Comparison of ENCODE assay signal across 8 mouse cellular contexts in genomic region chr13:100776056-100776419, GRCm38 (mm10). TPM values are rescaled to one million over a fixed set of nuclear protein-coding genes. Genes with fewer than 3 reads are reported as not detected.
DNase-seq lines count a peak whose midpoint lies in the region; ATAC-seq and TF ChIP-seq lines count a peak whose summit lies in the region.

No protein-coding gene starts in this region.

- no peaks in the 10 kb centered on the region for H3K27me3 ChIP-seq in heart, embryonic 15.5 days
- no peaks in the 10 kb centered on the region for H3K27me3 ChIP-seq in MEL (ENCODE audit: control insufficient read depth in 1 of 2, insufficient read depth in 2 of 2, low read length in 2 of 2)
- H3K27me3 ChIP-seq in forebrain, embryonic 16.5 days (replicated peaks; ENCODE audit: control insufficient read depth, insufficient read depth, low read length) = no peaks in the 10 kb centered on the region
- no peaks in the 10 kb centered on the region for H3K27me3 ChIP-seq in liver, postnatal 0 days (ENCODE audit: insufficient read depth, low read length)

- peaks cover 10% of the 10 kb centered on the region for H3K79me2 ChIP-seq in MEL (ENCODE audit: control insufficient read depth, insufficient read depth, low read length, poor library complexity)

- no peak for TF ChIP-seq POLR2A in MEL (IDR thresholded peaks at IDR 0.05; ENCODE audit: control insufficient read depth in 1 of 2, insufficient read depth in 1 of 2, low read depth in 1 of 2, low read length in 2 of 2, poor library complexity in 1 of 2)

- 0 out of 2 replicates have a peak overlapping the region, but pooled peaks have one; percentile 3 for H3K27ac ChIP-seq in heart, embryonic 15.5 days
- peak overlapping the region; percentile 22 for H3K27ac ChIP-seq in MEL (ENCODE audit: control insufficient read depth, low read depth, low read length)
- no peak overlapping the region for H3K27ac ChIP-seq in forebrain, embryonic 16.5 days (ENCODE audit: low read length)
- H3K27ac ChIP-seq in liver, postnatal 0 days (ENCODE audit: low read depth) = peak overlapping the region; percentile 12; the same call in 1 of the 2 replicates

- no peak for TF ChIP-seq RAD21 in MEL (IDR thresholded peaks at IDR 0.05; ENCODE audit: low read depth, low read length)

- no peaks in the 10 kb centered on the region for H3K9me3 ChIP-seq in heart, embryonic 15.5 days (replicated peaks)
- H3K9me3 ChIP-seq in MEL (replicated peaks; ENCODE audit: insufficient read depth, low read length) = no peaks in the 10 kb centered on the region
- no peaks in the 10 kb centered on the region for H3K9me3 ChIP-seq in forebrain, embryonic 16.5 days (ENCODE audit: control insufficient read depth, low read length)
- no peaks in the 10 kb centered on the region for H3K9me3 ChIP-seq in liver, postnatal 0 days (ENCODE audit: low read length)

- DNase-seq in heart, adult 18-20 months = no peak
- DNase-seq in MEL (ENCODE audit: low read depth, low spot score) = no peak
- no peak for DNase-seq in liver, postnatal 0 days
- no peak for DNase-seq in ovary, adult 18-20 months (ENCODE audit: low spot score)
- DNase-seq in adipocyte (ENCODE audit: low spot score) = no peak
- no peak for DNase-seq in ovary, postnatal 14 days (ENCODE audit: low spot score)

- H3K9ac ChIP-seq in heart, embryonic 15.5 days = peak overlapping the region; percentile 65
- peak overlapping the region; percentile 54 for H3K9ac ChIP-seq in MEL (ENCODE audit: control insufficient read depth, low read depth, low read length, poor library complexity, severe bottlenecking)
- 0 out of 2 replicates have a peak overlapping the region, but pooled peaks have one; percentile 5 for H3K9ac ChIP-seq in forebrain, embryonic 16.5 days (replicated peaks; ENCODE audit: low read depth, low read length)
- H3K9ac ChIP-seq in liver, postnatal 0 days (replicated peaks) = peak overlapping the region; percentile 76; the same call in 1 of the 2 replicates

- 14% methylated on average over 8 of the region's 8 CpGs for WGBS in heart, embryonic 15.5 days
- 15% methylated on average over 8 of the region's 8 CpGs for WGBS in forebrain, embryonic 16.5 days
- 10% methylated on average over 8 of the region's 8 CpGs for WGBS in liver, postnatal 0 days (ENCODE audit: insufficient replicate concordance)

- peak overlapping the region; percentile 82 for H3K4me2 ChIP-seq in heart, embryonic 15.5 days
- H3K4me2 ChIP-seq in forebrain, embryonic 16.5 days (ENCODE audit: low read length) = peak overlapping the region; percentile 93
- H3K4me2 ChIP-seq in liver, postnatal 0 days (ENCODE audit: low read depth, low read length) = peak overlapping the region; percentile 77

- no peak for TF ChIP-seq EP300 in MEL (IDR thresholded peaks at IDR 0.05; ENCODE audit: low read depth in 1 of 2, low read length in 2 of 2)
- TF ChIP-seq EP300 in liver, postnatal 0 days (IDR thresholded peaks at IDR 0.05; ENCODE audit: low read depth) = no peak

- peaks cover 16% of the 10 kb centered on the region for H3K4me1 ChIP-seq in heart, embryonic 15.5 days (replicated peaks)
- peaks cover 15 to 36% of the 10 kb centered on the region in 2 experiments for H3K4me1 ChIP-seq in MEL (ENCODE audit: control insufficient read depth in 1 of 2, insufficient read depth in 2 of 2, low read length in 2 of 2)
- peaks cover 9% of the 10 kb centered on the region for H3K4me1 ChIP-seq in forebrain, embryonic 16.5 days (replicated peaks; ENCODE audit: control insufficient read depth, insufficient read depth, low read length)
- peaks cover 12% of the 10 kb centered on the region; the same call in 1 of the 2 replicates for H3K4me1 ChIP-seq in liver, postnatal 0 days (ENCODE audit: insufficient read depth)

- ATAC-seq in heart, embryonic 15.5 days (replicated peaks; ENCODE audit: insufficient number of reproducible peaks, insufficient read depth, low FRiP score, low read depth) = no peak
- ATAC-seq in forebrain, embryonic 16.5 days = peak; percentile 26
- ATAC-seq in liver, postnatal 0 days = peak; percentile 5; the same call in 1 of the 2 replicates

- no peak for TF ChIP-seq CTCF in MEL (IDR thresholded peaks at IDR 0.05 in 2 of 3, conservative IDR thresholded peaks at IDR 0.05 in 1 of 3; ENCODE audit: control insufficient read depth in 1 of 3, insufficient read depth in 1 of 3, low read depth in 2 of 3, low read length in 3 of 3, poor library complexity in 1 of 3, severe bottlenecking in 1 of 3)
- TF ChIP-seq CTCF in liver, postnatal 0 days (IDR thresholded peaks at IDR 0.05; ENCODE audit: low read depth) = no peak

- peak overlapping the region; percentile 83 for H3K4me3 ChIP-seq in heart, embryonic 15.5 days
- H3K4me3 ChIP-seq in MEL (ENCODE audit: control insufficient read depth in 1 of 2, insufficient read depth in 1 of 2, low read depth in 2 of 2, low read length in 2 of 2) = peak overlapping the region; percentile 36 to 80
- H3K4me3 ChIP-seq in forebrain, embryonic 16.5 days (replicated peaks; ENCODE audit: low read length) = peak overlapping the region; percentile 65
- H3K4me3 ChIP-seq in liver, postnatal 0 days (ENCODE audit: low read depth, low read length) = peak overlapping the region; percentile 75

- peaks cover 17% of the 10 kb centered on the region; the same call in 1 of the 2 replicates for H3K36me3 ChIP-seq in heart, embryonic 15.5 days
- H3K36me3 ChIP-seq in MEL (ENCODE audit: control insufficient read depth in 1 of 2, insufficient read depth in 2 of 2, low read length in 2 of 2) = peaks cover 0 to 40% of the 10 kb centered on the region in 2 experiments; a peak in 3 of 4 replicates
- no peaks in the 10 kb centered on the region for H3K36me3 ChIP-seq in forebrain, embryonic 16.5 days (ENCODE audit: control insufficient read depth, insufficient read depth)
- peaks cover 25% of the 10 kb centered on the region for H3K36me3 ChIP-seq in liver, postnatal 0 days (replicated peaks; ENCODE audit: insufficient read depth, low read length)

TF ChIP-seq in MEL, 35 proteins besides CTCF, POLR2A, EP300 and RAD21:
- TF ChIP-seq ZMIZ1 (IDR thresholded peaks at IDR 0.05; ENCODE audit: low read depth, low read length) = no peak
- no peak for TF ChIP-seq SIN3A (IDR thresholded peaks at IDR 0.05; ENCODE audit: low read length)
- no peak for TF ChIP-seq TAL1 (IDR thresholded peaks at IDR 0.05; ENCODE audit: low read length)
- peak; percentile 37; the same call in 1 of the 2 replicates for TF ChIP-seq POLR2AphosphoS2 (IDR thresholded peaks at IDR 0.05; ENCODE audit: low read length)
- no peak for TF ChIP-seq NRF1 (IDR thresholded peaks at IDR 0.05; ENCODE audit: insufficient read depth, low read depth, low read length, poor library complexity, severe bottlenecking)

RNA-seq across cellular contexts. Expression of gene Cenph, which starts 0.3 kb away (rescaled TPM):
- 14.0 and 15.6 TPM in 2 replicates for polyA plus RNA-seq in heart, embryonic 15.5 days (2015; fragmentation: Nextera tagmentation; extraction: Ambion mirVana)
- total RNA-seq in heart, adult 18-20 months (2021) = not detected
- total RNA-seq in MEL (2012; rRNA removed) = 32.2 and 33.3 TPM in 2 replicates
- polyA plus RNA-seq in MEL (2012; ENCODE audit: insufficient read depth in 1 of 2, insufficient read length in 2 of 2, low read depth in 1 of 2, low replicate concordance in 2 of 2, missing spikeins in 1 of 2) = 10 to 100 TPM in 1 of 2 experiments, not detected in 1; 48.8 TPM
- polyA plus RNA-seq in forebrain, embryonic 16.5 days (2015; fragmentation: Nextera tagmentation; extraction: Ambion mirVana) = 13.4 and 14.7 TPM in 2 replicates
- 19.4 and 19.6 TPM in 2 replicates for polyA plus RNA-seq in liver, postnatal 0 days (2015; fragmentation: Nextera tagmentation; extraction: Ambion mirVana)

RNA-seq across cellular contexts. Expression of gene Ccnb1, which starts 10.3 kb away (rescaled TPM):
- polyA plus RNA-seq in heart, embryonic 15.5 days (2015; fragmentation: Nextera tagmentation; extraction: Ambion mirVana) = 159 and 183 TPM in 2 replicates
- 1 to 10 TPM in 1 of 2 experiments, under 1 TPM in 1; 0.57 to 1.1 TPM for total RNA-seq in heart, adult 18-20 months (2021)
- 139 and 185 TPM in 2 replicates for total RNA-seq in MEL (2012; rRNA removed)
- polyA plus RNA-seq in MEL (2012; ENCODE audit: insufficient read depth in 1 of 2, insufficient read length in 2 of 2, low read depth in 1 of 2, low replicate concordance in 2 of 2, missing spikeins in 1 of 2) = 100 to 1,000 TPM; 229 to 682 TPM
- 102 and 131 TPM in 2 replicates for polyA plus RNA-seq in forebrain, embryonic 16.5 days (2015; fragmentation: Nextera tagmentation; extraction: Ambion mirVana)
- 74.6 and 85.2 TPM in 2 replicates for polyA plus RNA-seq in liver, postnatal 0 days (2015; fragmentation: Nextera tagmentation; extraction: Ambion mirVana)

RNA-seq across cellular contexts. Expression of gene Mrps36, which starts 31.6 kb away (rescaled TPM):
- 211 and 283 TPM in 2 replicates for polyA plus RNA-seq in heart, embryonic 15.5 days (2015; fragmentation: Nextera tagmentation; extraction: Ambion mirVana)
- 100 to 1,000 TPM; 165 to 196 TPM for total RNA-seq in heart, adult 18-20 months (2021)
- 60.4 and 73.1 TPM in 2 replicates for total RNA-seq in MEL (2012; rRNA removed)
- 10 to 100 TPM in 1 of 2 experiments, not detected in 1; 91.1 TPM for polyA plus RNA-seq in MEL (2012; ENCODE audit: insufficient read depth in 1 of 2, insufficient read length in 2 of 2, low read depth in 1 of 2, low replicate concordance in 2 of 2, missing spikeins in 1 of 2)
- 112 and 119 TPM in 2 replicates for polyA plus RNA-seq in forebrain, embryonic 16.5 days (2015; fragmentation: Nextera tagmentation; extraction: Ambion mirVana)
- 120 and 126 TPM in 2 replicates for polyA plus RNA-seq in liver, postnatal 0 days (2015; fragmentation: Nextera tagmentation; extraction: Ambion mirVana)

RNA-seq across cellular contexts. Expression of gene Cdk7, which starts 45.3 kb away (rescaled TPM):
- 61.8 and 65.4 TPM in 2 replicates for polyA plus RNA-seq in heart, embryonic 15.5 days (2015; fragmentation: Nextera tagmentation; extraction: Ambion mirVana)
- 10 to 100 TPM; 21.3 to 22.2 TPM for total RNA-seq in heart, adult 18-20 months (2021)
- 63.0 and 67.7 TPM in 2 replicates for total RNA-seq in MEL (2012; rRNA removed)
- polyA plus RNA-seq in MEL (2012; ENCODE audit: insufficient read depth in 1 of 2, insufficient read length in 2 of 2, low read depth in 1 of 2, low replicate concordance in 2 of 2, missing spikeins in 1 of 2) = 10 to 100 TPM in 1 of 2 experiments, not detected in 1; 87.1 TPM
- polyA plus RNA-seq in forebrain, embryonic 16.5 days (2015; fragmentation: Nextera tagmentation; extraction: Ambion mirVana) = 56.5 and 56.9 TPM in 2 replicates
- 24.3 and 25.0 TPM in 2 replicates for polyA plus RNA-seq in liver, postnatal 0 days (2015; fragmentation: Nextera tagmentation; extraction: Ambion mirVana)

RNA-seq across cellular contexts. Expression of gene Slc30a5, which starts 57.2 kb away (rescaled TPM):
- 31.4 and 39.7 TPM in 2 replicates for polyA plus RNA-seq in heart, embryonic 15.5 days (2015; fragmentation: Nextera tagmentation; extraction: Ambion mirVana)
- total RNA-seq in heart, adult 18-20 months (2021) = 10 to 100 TPM; 20.1 to 21.8 TPM
- total RNA-seq in MEL (2012; rRNA removed) = 56.2 and 58.3 TPM in 2 replicates
- 10 to 100 TPM in 1 of 2 experiments, not detected in 1; 57.4 TPM for polyA plus RNA-seq in MEL (2012; ENCODE audit: insufficient read depth in 1 of 2, insufficient read length in 2 of 2, low read depth in 1 of 2, low replicate concordance in 2 of 2, missing spikeins in 1 of 2)
- 34.9 and 38.8 TPM in 2 replicates for polyA plus RNA-seq in forebrain, embryonic 16.5 days (2015; fragmentation: Nextera tagmentation; extraction: Ambion mirVana)
- polyA plus RNA-seq in liver, postnatal 0 days (2015; fragmentation: Nextera tagmentation; extraction: Ambion mirVana) = 18.8 and 18.9 TPM in 2 replicates

Comparison
In these comparisons a context has a peak if more than half of its experiments do, and no peak if none do; other contexts are left out.
1. H3K9ac ChIP-seq: peak in every context shown above with its lines; median percentile 76 in liver, postnatal 0 days; 65 in heart, embryonic 15.5 days; 54 in MEL; 5 in forebrain, embryonic 16.5 days.